Mouse (Mus musculus): ENCODE data around the gene Cachd1. TPM values are rescaled to one million over a fixed set of nuclear protein-coding genes. Genes with fewer than 3 reads are reported as not detected.

The Cachd1 gene
- total and polyA plus RNA-seq, 2 experiments from 2014 or later = 15.3 to 30.3 TPM

GRCm38 (mm10) chr4:100777376-100778041 lies 1.0 kb downstream of the Cachd1 start:
- TF ChIP-seq CTCF (IDR thresholded peaks at IDR 0.05; ENCODE audit: low read depth) = no peak
- ATAC-seq (peak; percentile 48; the same call in 1 of the 2 replicates), DNase-seq (ENCODE audit: low spot score) (peak; percentile 62)
- Histone ChIP-seq H3K27ac (peak overlapping the region; percentile 88), H3K4me2 (ENCODE audit: low read depth, low read length) (peak overlapping the region; percentile 90), H3K4me3 (ENCODE audit: low read length) (peak overlapping the region; percentile 90), H3K36me3 (ENCODE audit: insufficient read depth, low read length) (no peaks in the 10 kb centered on the region), H3K9ac (replicated peaks; ENCODE audit: low read length) (peak overlapping the region; percentile 82), H3K27me3 (ENCODE audit: insufficient read depth, low read length) (no peaks in the 10 kb centered on the region), H3K9me3 (ENCODE audit: low read length) (no peaks in the 10 kb centered on the region), H3K4me1 (ENCODE audit: insufficient read depth, low read length) (peaks cover 17% of the 10 kb centered on the region)
- WGBS = 1% methylated on average over 42 of the region's 42 CpGs

GRCm38 (mm10) chr4:100778082-100778481 lies 1.6 kb downstream of the Cachd1 start:
- ATAC-seq (no peak), DNase-seq (ENCODE audit: low spot score) (peak; percentile 48)
- no peaks in the 10 kb centered on the region for H3K9me3 ChIP-seq (ENCODE audit: low read length)
- H3K27me3 ChIP-seq (ENCODE audit: insufficient read depth, low read length) = no peaks in the 10 kb centered on the region
- WGBS = 3% methylated on average over 16 of the region's 16 CpGs
- peaks cover 17% of the 10 kb centered on the region for H3K4me1 ChIP-seq (ENCODE audit: insufficient read depth, low read length)
- peak overlapping the region; percentile 82 for H3K9ac ChIP-seq (replicated peaks; ENCODE audit: low read length)
- H3K4me2 ChIP-seq (ENCODE audit: low read depth, low read length) = peak overlapping the region; percentile 90
- H3K27ac ChIP-seq = peak overlapping the region; percentile 88
- H3K4me3 ChIP-seq (ENCODE audit: low read length) = peak overlapping the region; percentile 90
- no peak for TF ChIP-seq CTCF (IDR thresholded peaks at IDR 0.05; ENCODE audit: low read depth)
- H3K36me3 ChIP-seq (ENCODE audit: insufficient read depth, low read length) = no peaks in the 10 kb centered on the region

DNA sequence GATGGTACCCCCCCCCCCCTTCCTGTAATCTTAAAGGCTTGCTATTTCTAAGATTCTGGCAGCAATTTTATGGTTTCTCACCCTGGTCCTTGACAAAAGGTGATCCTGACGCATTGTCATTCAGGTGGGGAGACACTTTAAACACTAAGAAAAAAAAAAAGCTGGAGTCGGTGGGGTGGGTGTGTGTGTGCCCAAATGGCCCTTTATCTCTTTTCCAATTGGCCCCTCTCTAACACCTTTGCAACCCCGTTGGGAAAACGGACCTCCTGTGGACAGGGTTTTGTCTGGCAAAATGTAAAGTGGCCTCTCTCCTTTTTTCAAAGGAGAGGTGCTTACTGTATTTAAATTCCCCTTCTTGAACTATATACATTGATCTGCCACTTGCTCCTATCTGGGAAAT lies 2.5 kb downstream of the Cachd1 start:
- peak overlapping the region; percentile 82 for H3K9ac ChIP-seq (replicated peaks; ENCODE audit: low read length)
- H3K4me2 ChIP-seq (ENCODE audit: low read depth, low read length) = peak overlapping the region; percentile 90
- no peaks in the 10 kb centered on the region for H3K36me3 ChIP-seq (ENCODE audit: insufficient read depth, low read length)
- no peak for ATAC-seq
- WGBS = 17% methylated on average over 4 of the region's 4 CpGs
- no peak for TF ChIP-seq CTCF (IDR thresholded peaks at IDR 0.05; ENCODE audit: low read depth)
- H3K27ac ChIP-seq = no peak overlapping the region
- peaks cover 17% of the 10 kb centered on the region for H3K4me1 ChIP-seq (ENCODE audit: insufficient read depth, low read length)
- peak overlapping the region; percentile 90 for H3K4me3 ChIP-seq (ENCODE audit: low read length)
- no peaks in the 10 kb centered on the region for H3K9me3 ChIP-seq (ENCODE audit: low read length)
- DNase-seq (ENCODE audit: low spot score) = no peak
- H3K27me3 ChIP-seq (ENCODE audit: insufficient read depth, low read length) = no peaks in the 10 kb centered on the region

- 14% methylated on average over 5 of the region's 5 CpGs for WGBS
- ATAC-seq = no peak
Measured at GRCm38 (mm10) chr4:100779695-100780094, 3.2 kb downstream of the Cachd1 start.

DNA sequence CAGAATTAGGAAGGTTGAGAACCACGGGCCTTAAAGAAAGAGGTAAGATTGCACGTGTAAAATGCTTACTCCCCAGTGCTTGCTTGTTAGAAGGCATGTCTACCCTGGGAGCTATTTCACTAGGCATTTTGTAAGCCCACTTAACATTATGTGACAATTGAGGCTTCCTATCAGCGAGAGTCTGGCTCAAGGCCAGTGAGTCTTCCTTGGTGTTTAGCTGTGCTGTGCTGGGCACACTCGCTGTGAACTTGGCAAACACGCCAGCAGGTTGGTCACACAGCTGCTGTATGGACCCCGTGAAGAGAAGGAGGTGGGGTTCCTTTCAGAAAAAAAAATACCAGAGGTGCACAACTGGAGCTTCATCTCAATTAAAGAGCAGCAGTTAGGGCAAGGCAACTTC lies 4.4 kb downstream of the Cachd1 start:
- Histone ChIP-seq H3K9me3 (ENCODE audit: low read length) (no peaks in the 10 kb centered on the region), H3K36me3 (ENCODE audit: insufficient read depth, low read length) (no peaks in the 10 kb centered on the region), H3K9ac (replicated peaks; ENCODE audit: low read length) (0 out of 2 replicates have a peak overlapping the region, but pooled peaks have one; percentile 2), H3K4me1 (ENCODE audit: insufficient read depth, low read length) (peaks cover 17% of the 10 kb centered on the region), H3K4me2 (ENCODE audit: low read depth, low read length) (peak overlapping the region; percentile 90; the same call in 1 of the 2 replicates), H3K27me3 (ENCODE audit: insufficient read depth, low read length) (no peaks in the 10 kb centered on the region), H3K27ac (no peak overlapping the region), H3K4me3 (ENCODE audit: low read length) (no peak overlapping the region)
- 26% methylated on average over 6 of the region's 6 CpGs for WGBS
- ATAC-seq (no peak), DNase-seq (ENCODE audit: low spot score) (peak; percentile 61)
- TF ChIP-seq CTCF (IDR thresholded peaks at IDR 0.05; ENCODE audit: low read depth) = no peak

More at GRCm38 (mm10) chr4:100779695-100780094, 3.2 kb downstream of the Cachd1 start:
- Histone ChIP-seq H3K4me2 (ENCODE audit: low read depth, low read length) (peak overlapping the region; percentile 90), H3K27ac (no peak overlapping the region), H3K4me1 (ENCODE audit: insufficient read depth, low read length) (peaks cover 17% of the 10 kb centered on the region), H3K9ac (replicated peaks; ENCODE audit: low read length) (peak overlapping the region; percentile 82; the same call in 1 of the 2 replicates), H3K27me3 (ENCODE audit: insufficient read depth, low read length) (no peaks in the 10 kb centered on the region), H3K36me3 (ENCODE audit: insufficient read depth, low read length) (no peaks in the 10 kb centered on the region), H3K9me3 (ENCODE audit: low read length) (no peaks in the 10 kb centered on the region), H3K4me3 (ENCODE audit: low read length) (peak overlapping the region; percentile 90)
- TF ChIP-seq CTCF (IDR thresholded peaks at IDR 0.05; ENCODE audit: low read depth) = no peak
- DNase-seq (ENCODE audit: low spot score) = peak; percentile 49

DNA sequence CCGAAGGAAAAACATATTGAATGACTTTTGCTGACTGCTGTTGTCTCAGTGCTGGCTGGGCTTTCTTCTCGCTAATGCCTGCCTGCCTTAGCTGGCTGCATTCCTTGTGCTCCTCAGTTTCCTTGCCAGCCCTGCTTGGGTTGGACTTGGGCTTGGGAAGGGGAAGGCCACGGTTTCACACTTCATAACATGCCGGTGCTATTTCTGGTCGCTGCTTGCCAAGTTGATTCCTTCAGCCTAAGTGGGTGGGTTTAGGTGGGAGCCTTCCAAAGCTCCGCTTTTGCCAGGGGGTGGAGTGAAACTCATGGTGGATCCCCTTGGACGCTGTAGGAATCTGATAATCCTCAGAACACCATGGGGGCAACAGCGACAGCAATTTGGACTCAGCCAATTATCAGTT lies 5.9 kb downstream of the Cachd1 start:
- no peak for ATAC-seq

DNA sequence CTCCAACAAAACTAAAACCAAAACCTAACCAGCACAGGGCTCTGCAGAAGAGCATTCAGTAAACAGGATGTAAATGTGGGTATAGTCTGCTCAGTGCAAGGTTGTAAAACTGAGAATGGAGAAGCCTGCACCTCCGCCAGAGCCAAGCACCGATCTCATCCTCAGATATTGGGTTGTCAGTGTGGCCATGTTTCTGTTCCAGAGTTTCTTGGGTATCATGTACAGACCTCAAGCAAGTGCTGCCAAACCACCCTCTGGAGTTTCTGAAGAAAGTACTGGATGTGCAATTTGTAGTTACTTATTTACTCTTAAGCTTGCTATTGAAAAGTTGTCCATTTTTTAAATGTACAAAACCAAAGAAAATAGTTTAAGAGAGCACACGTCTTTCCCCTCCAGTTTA lies 6.4 kb downstream of the Cachd1 start:
- no peak for DNase-seq (ENCODE audit: low spot score)
- no peak overlapping the region for H3K9ac ChIP-seq (replicated peaks; ENCODE audit: low read length)
- WGBS = 68% methylated on average over 3 of the region's 3 CpGs
- H3K27ac ChIP-seq = no peak overlapping the region
- H3K4me2 ChIP-seq (ENCODE audit: low read depth, low read length) = no peak overlapping the region
- H3K4me3 ChIP-seq (ENCODE audit: low read length) = no peak overlapping the region
- TF ChIP-seq CTCF (IDR thresholded peaks at IDR 0.05; ENCODE audit: low read depth) = no peak
- H3K4me1 ChIP-seq (ENCODE audit: insufficient read depth, low read length) = peaks cover 17% of the 10 kb centered on the region
- H3K36me3 ChIP-seq (ENCODE audit: insufficient read depth, low read length) = no peaks in the 10 kb centered on the region
- no peaks in the 10 kb centered on the region for H3K27me3 ChIP-seq (ENCODE audit: insufficient read depth, low read length)
- ATAC-seq = no peak
- H3K9me3 ChIP-seq (ENCODE audit: low read length) = no peaks in the 10 kb centered on the region

More for the DNA sequence above, 5.9 kb downstream of the Cachd1 start:
- Histone ChIP-seq H3K9me3 (ENCODE audit: low read length) (no peaks in the 10 kb centered on the region), H3K9ac (replicated peaks; ENCODE audit: low read length) (0 out of 2 replicates have a peak overlapping the region, but pooled peaks have one; percentile 13), H3K4me2 (ENCODE audit: low read depth, low read length) (0 out of 2 replicates have a peak overlapping the region, but pooled peaks have one; percentile 8), H3K4me1 (ENCODE audit: insufficient read depth, low read length) (peaks cover 17% of the 10 kb centered on the region), H3K27ac (no peak overlapping the region), H3K36me3 (ENCODE audit: insufficient read depth, low read length) (no peaks in the 10 kb centered on the region), H3K27me3 (ENCODE audit: insufficient read depth, low read length) (no peaks in the 10 kb centered on the region), H3K4me3 (ENCODE audit: low read length) (no peak overlapping the region)
- peak; percentile 39 for DNase-seq (ENCODE audit: low spot score)
- no peak for TF ChIP-seq CTCF (IDR thresholded peaks at IDR 0.05; ENCODE audit: low read depth)
- WGBS = 37% methylated on average over 8 of the region's 8 CpGs

Data from hindbrain, postnatal 0 days (tissue).